Mouse (Mus musculus) monocyte, adult 2 months (primary cell): ENCODE results near the gene Anapc10.
"Not testable (repeated sequence)": the region's sequence is repeated elsewhere in the genome, so short reads cannot be mapped to it uniquely, and the experiment has no call there.

Source experiments
- DNase-seq, 2 experiments: peaks; one replicate each; pipeline ENCODE4 v3.0.0; 2022; ENCODE audit warnings: low spot score in 2 of 2, low read depth in 1 of 2

The Anapc10 gene

GRCm38 (mm10) chr8:79711064-79711961, at the start of gene Anapc10, which contains the start of gene Abce1:
TSS of gene Anapc10 (plus strand) at chr8:79711820.
TSS of gene Abce1 (minus strand) at chr8:79711740.
- DNase-seq, result peak; percentile 90 to 96

GRCm38 (mm10) chr8:79676461-79676860, 35.2 kb upstream of the Anapc10 start:
- no peak for DNase-seq

- DNase-seq, result no peak
These were observed 32.6 kb upstream of the Anapc10 start for GRCm38 (mm10) chr8:79679005-79679404.

GRCm38 (mm10) chr8:79680083-79680482, 31.5 kb upstream of the Anapc10 start:
- not testable (repeated sequence) for DNase-seq

GRCm38 (mm10) chr8:79680555-79680954, 31.1 kb upstream of the Anapc10 start:
- DNase-seq, result no peak

- no peak for DNase-seq
These were observed 30.7 kb upstream of the Anapc10 start for GRCm38 (mm10) chr8:79680965-79681364.

GRCm38 (mm10) chr8:79685927-79686326, 25.7 kb upstream of the Anapc10 start:
- DNase-seq, result not testable (repeated sequence)

- DNase-seq, result no peak
These were observed 19.1 kb upstream of the Anapc10 start for GRCm38 (mm10) chr8:79692531-79692930.

- no peak for DNase-seq
These were observed 4.9 kb upstream of the Anapc10 start for GRCm38 (mm10) chr8:79706687-79707086.

GRCm38 (mm10) chr8:79712676-79713075, 1.1 kb downstream of the Anapc10 start:
- DNase-seq, result no peak

GRCm38 (mm10) chr8:79721537-79721936, 9.9 kb downstream of the Anapc10 start:
- no peak for DNase-seq

GRCm38 (mm10) chr8:79723308-79723707, 11.7 kb downstream of the Anapc10 start:
- no peak for DNase-seq

- no peak for DNase-seq
These were observed 13.0 kb downstream of the Anapc10 start for GRCm38 (mm10) chr8:79724589-79724988.

- no peak for DNase-seq
These were observed 16.3 kb downstream of the Anapc10 start for GRCm38 (mm10) chr8:79727900-79728299.

GRCm38 (mm10) chr8:79734304-79734703, 22.7 kb downstream of the Anapc10 start:
- DNase-seq, result no peak

- no peak for DNase-seq
These were observed 36.6 kb downstream of the Anapc10 start for GRCm38 (mm10) chr8:79748171-79748570.

GRCm38 (mm10) chr8:79748591-79748990, 37.0 kb downstream of the Anapc10 start:
- DNase-seq, result no peak

- DNase-seq, result no peak
These were observed 38.7 kb downstream of the Anapc10 start for GRCm38 (mm10) chr8:79750305-79750704.

GRCm38 (mm10) chr8:79794873-79795272, 83.3 kb downstream of the Anapc10 start:
- not testable (repeated sequence) for DNase-seq

- no peak for DNase-seq
These were observed 85.1 kb downstream of the Anapc10 start for GRCm38 (mm10) chr8:79796690-79797089.

- no peak for DNase-seq
These were observed 92.9 kb downstream of the Anapc10 start for GRCm38 (mm10) chr8:79804499-79804898.

GRCm38 (mm10) chr8:79806971-79807370, 95.4 kb downstream of the Anapc10 start:
- no peak for DNase-seq

- no peak for DNase-seq
These were observed 114.9 kb downstream of the Anapc10 start for GRCm38 (mm10) chr8:79826534-79826933.
